Mouse (Mus musculus) spleen, postnatal 4 days (tissue): ENCODE measurements around the gene Rngtt.

Experiments used
- DNase-seq, 2 experiments: peaks; one replicate each; pipeline ENCODE4 v3.0.0; 2022; ENCODE audit warnings: low spot score in 2 of 2

Gene Rngtt

GRCm38 (mm10) chr4:33514108-33515000 is 204.2 kb downstream of the Rngtt start:
- no peak for DNase-seq

- DNase-seq: no peak
These were observed 210.1 kb downstream of the Rngtt start for GRCm38 (mm10) chr4:33520196-33520595.

DNA sequence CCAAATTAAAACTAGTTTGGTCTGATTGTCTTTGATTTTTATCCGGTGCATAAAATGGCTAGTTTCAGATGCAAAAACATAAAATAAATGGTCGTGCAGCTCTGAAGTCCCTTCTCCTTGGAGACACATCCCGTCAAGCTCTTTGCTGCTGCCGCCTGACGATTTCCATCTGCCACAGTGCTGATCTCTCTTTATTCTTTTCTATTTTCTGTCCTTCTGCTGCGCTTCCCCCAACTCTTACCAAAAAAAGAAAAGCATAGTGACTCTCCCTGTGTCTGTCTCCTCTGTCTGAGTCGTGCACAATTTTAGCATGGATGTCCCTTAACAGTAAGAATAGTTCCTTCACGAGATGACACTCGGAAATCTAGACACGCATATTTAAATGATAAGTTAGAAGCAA is 210.8 kb downstream of the Rngtt start:
- DNase-seq: no peak

DNA sequence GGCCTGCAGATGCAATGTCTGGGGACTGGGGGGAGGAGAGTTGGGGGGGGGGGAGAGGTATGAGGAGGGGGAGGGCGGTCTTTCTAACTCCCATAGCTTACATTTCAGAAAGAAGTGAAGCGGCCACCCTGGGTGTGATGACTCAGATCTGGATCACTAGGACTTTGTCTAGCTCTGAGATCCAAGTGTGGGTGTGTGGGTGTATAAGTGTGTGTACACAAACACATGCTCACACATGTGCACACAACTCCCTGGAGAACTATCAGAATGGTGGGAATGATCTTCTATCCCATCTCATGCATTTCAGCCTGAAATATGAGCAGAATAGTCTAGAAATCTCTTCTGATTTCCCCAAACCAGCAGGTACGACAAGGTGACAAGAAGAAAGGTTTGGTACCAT is 213.7 kb downstream of the Rngtt start:
- DNase-seq: no peak

DNA sequence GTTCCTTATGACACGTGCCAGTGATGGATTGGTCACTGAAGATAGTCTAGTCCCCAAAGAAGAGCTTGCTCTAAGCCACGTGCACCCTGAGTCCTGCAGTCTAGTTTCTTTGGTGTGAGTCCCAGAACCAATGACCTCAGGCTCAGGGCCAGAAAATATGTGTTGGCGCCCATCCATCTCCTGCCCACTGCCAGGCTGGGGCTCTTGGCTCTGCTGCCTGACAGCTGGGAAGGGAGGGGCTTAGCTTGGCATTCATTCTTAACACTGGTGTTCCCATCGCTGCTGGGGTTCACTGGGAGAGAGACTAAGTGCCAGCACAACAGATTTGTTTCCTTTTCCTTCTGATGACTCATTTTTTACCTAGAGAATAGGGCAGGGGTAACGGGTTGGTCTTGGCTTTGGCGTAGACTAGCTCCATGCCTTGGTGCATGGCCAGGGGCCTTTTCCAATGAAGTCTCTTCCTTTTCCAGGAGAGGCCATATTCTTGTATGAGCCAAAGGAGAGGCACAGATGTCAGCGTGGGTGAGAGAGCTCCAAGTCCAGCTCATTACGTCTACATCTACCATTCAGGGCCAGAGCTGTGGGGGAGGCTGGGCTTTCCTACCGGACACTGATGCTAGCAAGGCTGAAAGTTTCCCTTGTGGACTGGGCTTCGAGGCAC is 214.5 kb downstream of the Rngtt start:
- DNase-seq: no peak

DNA sequence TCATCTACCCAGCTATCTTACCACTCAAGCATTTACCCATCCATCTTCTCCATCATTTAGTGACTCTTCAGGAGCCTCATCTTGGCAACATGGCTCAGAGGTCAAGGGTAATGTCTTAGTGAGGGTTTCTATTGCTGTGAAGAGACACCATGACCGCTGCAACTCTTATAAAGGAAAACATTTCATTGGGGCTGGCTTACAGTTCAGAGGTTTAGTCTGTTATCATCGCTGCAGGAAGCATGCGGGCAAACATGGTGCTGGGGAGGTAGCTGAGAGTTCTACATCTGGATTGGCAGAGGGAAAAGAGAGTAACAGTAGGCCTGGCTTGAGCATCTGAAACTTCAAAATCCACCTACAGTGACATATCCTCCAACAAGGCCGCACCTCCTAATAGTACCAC is 215.2 kb downstream of the Rngtt start:
- no peak for DNase-seq

- DNase-seq: no peak
These were observed 216.0 kb downstream of the Rngtt start for GRCm38 (mm10) chr4:33526092-33526491.

DNA sequence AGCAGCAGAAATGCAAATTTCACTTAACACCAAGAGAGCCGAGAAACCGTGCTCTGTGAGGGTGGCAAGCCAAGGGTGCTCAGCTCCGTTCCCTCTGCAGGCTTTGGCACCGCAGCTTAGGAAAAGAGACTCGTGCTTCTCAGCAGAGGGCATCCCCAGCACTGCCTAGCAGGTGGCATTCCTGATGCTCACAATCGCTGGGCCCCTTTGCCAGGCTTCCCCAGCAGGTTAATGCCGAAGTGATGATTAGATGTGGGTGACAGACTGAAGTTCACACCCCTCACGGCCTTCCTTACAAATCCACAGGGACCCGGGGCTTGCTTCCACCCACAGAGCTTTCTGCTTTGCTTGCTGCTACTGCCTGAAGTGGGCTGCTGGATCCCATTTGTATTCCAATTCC is 216.6 kb downstream of the Rngtt start:
- DNase-seq: no peak

GRCm38 (mm10) chr4:33532596-33532995 is 222.5 kb downstream of the Rngtt start:
- no peak for DNase-seq

- no peak for DNase-seq
These were observed 234.9 kb downstream of the Rngtt start for GRCm38 (mm10) chr4:33544755-33545576.

- no peak for DNase-seq
These were observed 235.4 kb downstream of the Rngtt start for GRCm38 (mm10) chr4:33545577-33545879.

- DNase-seq: no peak
These were observed 236.2 kb downstream of the Rngtt start for GRCm38 (mm10) chr4:33546278-33546677.

- no peak for DNase-seq
These were observed 237.3 kb downstream of the Rngtt start for GRCm38 (mm10) chr4:33547315-33547929.

DNA sequence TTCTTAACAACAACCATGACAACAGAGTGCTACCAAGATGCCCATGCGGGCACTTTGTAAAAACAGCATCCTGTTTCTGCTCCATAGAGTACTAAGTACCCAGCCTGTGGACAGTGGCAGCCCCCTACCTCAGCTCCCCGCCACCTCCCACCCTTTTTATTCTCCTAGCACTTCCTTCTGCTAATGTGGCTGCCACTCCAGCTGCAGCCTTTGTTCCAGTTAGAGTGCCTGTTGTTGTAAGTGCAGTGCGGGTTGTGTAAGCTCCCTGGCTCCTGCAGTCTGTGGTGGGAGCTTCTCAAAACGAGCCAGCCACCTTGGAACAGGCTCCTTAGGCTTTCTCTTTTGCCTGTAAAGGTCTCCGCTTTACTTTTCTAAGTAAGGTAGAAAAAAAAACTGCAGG is 239.5 kb downstream of the Rngtt start:
- no peak for DNase-seq
